Mouse (Mus musculus) stomach, postnatal 0 days (tissue): ENCODE data around the gene Pp2d1. TPM values are rescaled to one million over a fixed set of nuclear protein-coding genes. Genes with fewer than 3 reads are reported as not detected.

ENCODE experiments used
- ATAC-seq: fragments of 200-750 bp; cut with Nextera tagmentation; 2 replicates; pipeline ENCODE4 v1.8.0; 2017; ENCODE audit not compliant: low FRiP score, low TSS enrichment
- DNase-seq: peaks from one replicate; pipeline ENCODE4 v3.0.0-alpha.2; 2016; ENCODE audit warnings: low spot score
- H3K27ac ChIP-seq: fragments of 300-500 bp; sonication (generic); replicated peaks from 2 replicates; pipeline ENCODE4 v1.5.1; 2014; ENCODE audit warnings: mild to moderate bottlenecking, control low read depth
- H3K27me3 ChIP-seq: fragments of 300-500 bp; sonication (generic); 2 replicates; pipeline ENCODE4 v1.6.1; 2014; ENCODE audit warnings: low read length; ENCODE audit not compliant: control insufficient read depth, insufficient read depth
- H3K36me3 ChIP-seq: fragments of 300-500 bp; sonication (generic); 2 replicates; pipeline ENCODE4 v1.6.1; 2014; ENCODE audit warnings: low read length, mixed read lengths; ENCODE audit not compliant: control insufficient read depth, insufficient read depth
- H3K4me1 ChIP-seq: fragments of 300-500 bp; sonication (generic); replicated peaks from 2 replicates; pipeline ENCODE4 v1.6.1; 2014; ENCODE audit warnings: antibody characterized with exemption; ENCODE audit not compliant: control insufficient read depth, insufficient read depth
- H3K4me2 ChIP-seq: fragments of 300-500 bp; sonication (generic); replicated peaks from 2 replicates; pipeline ENCODE4 v1.6.1; 2014; ENCODE audit warnings: low read depth, mild to moderate bottlenecking, control low read depth, moderate library complexity
- H3K4me3 ChIP-seq: fragments of 300-500 bp; sonication (generic); 2 replicates; pipeline ENCODE4 v1.5.1; 2014; ENCODE audit warnings: low read depth, low read length, control low read depth
- H3K9ac ChIP-seq: fragments of 300-500 bp; sonication (generic); 2 replicates; pipeline ENCODE4 v1.6.1; 2014; ENCODE audit warnings: mild to moderate bottlenecking, low read length, control low read depth, mixed read lengths
- H3K9me3 ChIP-seq: fragments of 300-500 bp; sonication (generic); 2 replicates; pipeline ENCODE4 v1.6.1; 2016; ENCODE audit warnings: low read length; ENCODE audit not compliant: control insufficient read depth
- CTCF ChIP-seq: IDR thresholded peaks from 2 replicates; pipeline ENCODE4 v1.5.1; 2016; ENCODE audit warnings: antibody characterized with exemption, low read depth, mild to moderate bottlenecking, moderate library complexity
- EP300 ChIP-seq: optimal IDR thresholded peaks from 2 replicates; pipeline ENCODE3; 2016; ENCODE audit warnings: antibody characterized with exemption
- WGBS: fragments of 180-500 bp; shearing (Covaris S2); extraction: QIAGEN DNeasy Blood & Tissue Kit; methylation state at CpG from one replicate; pipeline ENCODE4 v1.1.7; 2014; 5-methylcytosine and 5-hydroxymethylcytosine counted together
- polyA plus RNA-seq: library from polyadenylated mRNA; unstranded; fragments of >200 nt; fragmentation: Nextera tagmentation; extraction: Ambion mirVana; gene quantifications from 2 replicates; pipeline ENCODE4 v1.2.1, GENCODE M21; 2015

The Pp2d1 gene
- polyA plus RNA-seq, 1 experiment from 2014 or later, result 0.12 TPM

GRCm38 (mm10) chr17:53561458-53562029, 22.3 kb upstream of the Pp2d1 start:
- no peak overlapping the region for H3K27ac ChIP-seq
- H3K36me3 ChIP-seq, result no peaks in the 10 kb centered on the region
- ATAC-seq (no peak), DNase-seq (no peak)
- no peak overlapping the region for H3K4me3 ChIP-seq
- no peaks in the 10 kb centered on the region for H3K4me1 ChIP-seq
- TF ChIP-seq EP300, result no peak
- TF ChIP-seq CTCF, result no peak
- H3K9me3 ChIP-seq, result no peaks in the 10 kb centered on the region
- H3K4me2 ChIP-seq, result no peak overlapping the region
- WGBS, result 84% methylated on average over 4 of the region's 4 CpGs
- H3K27me3 ChIP-seq, result no peaks in the 10 kb centered on the region
- H3K9ac ChIP-seq, result no peak overlapping the region

DNA sequence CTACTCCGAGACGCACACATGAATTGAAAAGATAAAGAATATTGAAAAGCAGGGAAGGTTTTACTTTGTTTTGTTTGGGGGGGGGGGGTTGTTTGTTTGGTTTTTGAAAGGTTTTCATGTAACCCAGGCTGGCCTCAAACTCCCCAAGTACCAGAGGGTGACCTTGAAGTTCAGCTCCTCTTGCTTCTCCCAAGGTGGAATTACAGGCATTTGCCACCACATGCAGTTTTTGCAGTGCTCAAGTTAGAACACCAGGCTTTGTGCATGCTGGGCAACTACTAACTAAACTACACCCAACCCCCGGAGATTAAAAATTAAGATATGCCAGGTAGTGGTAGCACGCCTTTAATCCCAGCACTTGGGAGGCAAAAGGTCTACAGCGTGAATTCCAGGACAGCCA, 20.4 kb upstream of the Pp2d1 start:
- Histone ChIP-seq H3K27me3 (no peaks in the 10 kb centered on the region), H3K36me3 (no peaks in the 10 kb centered on the region), H3K4me3 (no peak overlapping the region), H3K4me2 (no peak overlapping the region), H3K9me3 (no peaks in the 10 kb centered on the region), H3K4me1 (no peaks in the 10 kb centered on the region), H3K27ac (no peak overlapping the region), H3K9ac (no peak overlapping the region)
- DNase-seq (no peak), ATAC-seq (no peak)
- 87% methylated on average over 5 of the region's 5 CpGs for WGBS
- TF ChIP-seq CTCF (no peak), EP300 (no peak)

GRCm38 (mm10) chr17:53557443-53557842, 18.2 kb upstream of the Pp2d1 start:
- ATAC-seq (no peak), DNase-seq (no peak)
- Histone ChIP-seq H3K4me2 (no peak overlapping the region), H3K9me3 (no peaks in the 10 kb centered on the region), H3K4me1 (no peaks in the 10 kb centered on the region), H3K27me3 (no peaks in the 10 kb centered on the region), H3K27ac (no peak overlapping the region), H3K4me3 (no peak overlapping the region), H3K9ac (no peak overlapping the region), H3K36me3 (no peaks in the 10 kb centered on the region)
- WGBS, result 44% methylated on average over 3 of the region's 3 CpGs
- TF ChIP-seq EP300, result no peak

GRCm38 (mm10) chr17:53554813-53555212, 15.6 kb upstream of the Pp2d1 start:
- 66% methylated on average over 3 of the region's 3 CpGs for WGBS
- ATAC-seq (no peak), DNase-seq (no peak)

DNA sequence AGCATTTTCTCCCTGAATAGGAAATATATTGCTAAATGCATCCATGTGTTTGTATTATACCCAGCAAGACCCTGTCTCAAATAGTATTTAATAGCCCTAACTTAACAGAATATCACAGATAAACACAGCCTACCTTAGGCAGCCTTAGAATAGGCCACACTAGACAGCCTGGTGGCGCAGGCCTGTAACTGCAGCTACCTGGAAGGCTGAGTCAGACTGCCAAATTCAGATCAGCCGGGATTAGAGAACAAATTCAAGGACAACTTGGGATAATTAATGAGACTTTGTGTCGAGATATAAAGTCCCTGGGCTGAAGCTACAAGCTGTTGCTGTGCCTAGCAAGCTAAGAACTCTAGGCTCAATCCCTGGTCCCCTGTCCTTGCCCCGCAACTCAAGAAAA, 14.8 kb upstream of the Pp2d1 start:
- H3K27me3 ChIP-seq, result no peaks in the 10 kb centered on the region
- ATAC-seq, result no peak
- no peak overlapping the region for H3K4me2 ChIP-seq
- no peaks in the 10 kb centered on the region for H3K4me1 ChIP-seq
- H3K27ac ChIP-seq, result no peak overlapping the region
- H3K9me3 ChIP-seq, result no peaks in the 10 kb centered on the region
- no peak overlapping the region for H3K4me3 ChIP-seq
- H3K9ac ChIP-seq, result no peak overlapping the region
- no peaks in the 10 kb centered on the region for H3K36me3 ChIP-seq
- WGBS, result 57% methylated on average over 4 of the region's 4 CpGs
- no peak for DNase-seq
- TF ChIP-seq CTCF (peak; percentile 54), EP300 (no peak)

More at GRCm38 (mm10) chr17:53554813-53555212, 15.6 kb upstream of the Pp2d1 start:
- H3K4me2 ChIP-seq, result no peak overlapping the region
- H3K4me3 ChIP-seq, result no peak overlapping the region
- no peak for TF ChIP-seq CTCF
- TF ChIP-seq EP300, result no peak
- H3K27me3 ChIP-seq, result no peaks in the 10 kb centered on the region
- no peaks in the 10 kb centered on the region for H3K36me3 ChIP-seq
- no peak overlapping the region for H3K27ac ChIP-seq
- no peaks in the 10 kb centered on the region for H3K4me1 ChIP-seq
- H3K9ac ChIP-seq, result no peak overlapping the region
- H3K9me3 ChIP-seq, result no peaks in the 10 kb centered on the region

GRCm38 (mm10) chr17:53551306-53552299, 12.4 kb upstream of the Pp2d1 start:
- no peak overlapping the region for H3K4me3 ChIP-seq
- no peaks in the 10 kb centered on the region for H3K9me3 ChIP-seq
- TF ChIP-seq EP300 (no peak), CTCF (no peak)
- no peak overlapping the region for H3K27ac ChIP-seq
- ATAC-seq, result no peak
- no peaks in the 10 kb centered on the region for H3K27me3 ChIP-seq
- H3K4me1 ChIP-seq, result no peaks in the 10 kb centered on the region
- WGBS, result 69% methylated on average over 8 of the region's 8 CpGs
- no peaks in the 10 kb centered on the region for H3K36me3 ChIP-seq
- no peak overlapping the region for H3K4me2 ChIP-seq
- no peak overlapping the region for H3K9ac ChIP-seq
- no peak for DNase-seq
